Comparison of ENCODE assay signal across 18 mouse cellular contexts in genomic region chr5:73200387-73201384, GRCm38 (mm10). TPM values are rescaled to one million over a fixed set of nuclear protein-coding genes. Genes with fewer than 3 reads are reported as not detected.
DNase-seq lines count a peak whose midpoint lies in the region; ATAC-seq and TF ChIP-seq lines count a peak whose summit lies in the region.
"Had no signal": no experiment of that assay in that cellular context is flagged by ENCODE, and none has a peak within 500 bp of the region (broad histone marks: within the 10 kb centered on the region; RNA-seq: fewer than 3 reads in every experiment).

No protein-coding gene starts in this region.

- no peak for ATAC-seq in heart, embryonic 13.5 days (ENCODE audit: extremely low read depth, insufficient number of reproducible peaks, low FRiP score, low TSS enrichment)
- no peak for ATAC-seq in kidney, postnatal 0 days (replicated peaks; ENCODE audit: low FRiP score, low read depth)
- ATAC-seq in intestine, embryonic 16.5 days, result peak; percentile 67
- ATAC-seq: midbrain, embryonic 13.5 days had no signal

- no peak overlapping the region for H3K4me3 ChIP-seq in heart, embryonic 13.5 days
- no peak overlapping the region for H3K4me3 ChIP-seq in kidney, postnatal 0 days (replicated peaks; ENCODE audit: low read depth, low read length)
- no peak overlapping the region for H3K4me3 ChIP-seq in intestine, embryonic 16.5 days (ENCODE audit: low read length)
- H3K4me3 ChIP-seq in layer of hippocampus, adult 2 months, result no peak overlapping the region
- H3K4me3 ChIP-seq: hindbrain, embryonic 12.5 days; left cerebral cortex, adult 2 months; midbrain, embryonic 13.5 days; myocyte had no signal

- WGBS in heart, embryonic 13.5 days, result 34% methylated on average over 16 of the region's 16 CpGs
- WGBS in kidney, postnatal 0 days, result 54% methylated on average over 16 of the region's 16 CpGs
- WGBS in intestine, embryonic 16.5 days, result 69% methylated on average over 16 of the region's 16 CpGs

- H3K9ac ChIP-seq in heart, embryonic 13.5 days, result no peak overlapping the region
- H3K9ac ChIP-seq in kidney, postnatal 0 days (ENCODE audit: low read depth, low read length), result no peak overlapping the region
- H3K9ac ChIP-seq in intestine, embryonic 16.5 days (ENCODE audit: low read depth, low read length), result no peak overlapping the region
- H3K9ac ChIP-seq: hindbrain, embryonic 12.5 days; midbrain, embryonic 13.5 days had no signal

- H3K4me1 ChIP-seq in heart, embryonic 13.5 days, result peaks cover 51% of the 10 kb centered on the region
- H3K4me1 ChIP-seq in kidney, postnatal 0 days (replicated peaks; ENCODE audit: insufficient read depth, low read length), result no peaks in the 10 kb centered on the region
- peaks cover 15% of the 10 kb centered on the region for H3K4me1 ChIP-seq in intestine, embryonic 16.5 days (ENCODE audit: control insufficient read depth, insufficient read depth, low read length)
- H3K4me1 ChIP-seq: hindbrain, embryonic 12.5 days; midbrain, embryonic 13.5 days had no signal

- H3K4me2 ChIP-seq in heart, embryonic 13.5 days, result peak overlapping the region; percentile 27
- no peak overlapping the region for H3K4me2 ChIP-seq in kidney, postnatal 0 days (ENCODE audit: low read length)
- H3K4me2 ChIP-seq in intestine, embryonic 16.5 days (ENCODE audit: low read depth, low read length), result no peak overlapping the region; the same call in 1 of the 2 replicates
- H3K4me2 ChIP-seq: hindbrain, embryonic 12.5 days; midbrain, embryonic 13.5 days had no signal

- TF ChIP-seq CTCF in kidney, postnatal 0 days (IDR thresholded peaks at IDR 0.05; ENCODE audit: low read depth), result no peak
- no peak for TF ChIP-seq CTCF in layer of hippocampus, adult 2 months (conservative IDR thresholded peaks at IDR 0.05)

- H3K36me3 ChIP-seq in heart, embryonic 13.5 days, result peaks cover 14% of the 10 kb centered on the region
- H3K36me3 ChIP-seq in kidney, postnatal 0 days (ENCODE audit: insufficient read depth, low read length), result no peaks in the 10 kb centered on the region
- H3K36me3 ChIP-seq in intestine, embryonic 16.5 days (ENCODE audit: control insufficient read depth, insufficient read depth, low read length), result no peaks in the 10 kb centered on the region; the same call in 1 of the 2 replicates
- H3K36me3 ChIP-seq in splenic B cell, adult 2 months (ENCODE audit: control insufficient read depth, insufficient read depth, low read length, poor library complexity, severe bottlenecking), result no peaks in the 10 kb centered on the region
- H3K36me3 ChIP-seq: hindbrain, embryonic 12.5 days had no signal

- H3K9me3 ChIP-seq in heart, embryonic 13.5 days, result no peaks in the 10 kb centered on the region
- H3K9me3 ChIP-seq in kidney, postnatal 0 days (replicated peaks; ENCODE audit: low read length), result no peaks in the 10 kb centered on the region
- H3K9me3 ChIP-seq in intestine, embryonic 16.5 days (ENCODE audit: control insufficient read depth, low read length), result peaks cover 4% of the 10 kb centered on the region
- H3K9me3 ChIP-seq: midbrain, embryonic 13.5 days had no signal

- H3K27ac ChIP-seq in heart, embryonic 13.5 days (replicated peaks), result peak overlapping the region; percentile 51
- H3K27ac ChIP-seq in kidney, postnatal 0 days, result no peak overlapping the region
- H3K27ac ChIP-seq in intestine, embryonic 16.5 days (ENCODE audit: low read length), result no peak overlapping the region; the same call in 1 of the 2 replicates
- no peak overlapping the region for H3K27ac ChIP-seq in layer of hippocampus, adult 2 months
- H3K27ac ChIP-seq: hindbrain, embryonic 12.5 days; left cerebral cortex, adult 2 months; midbrain, embryonic 13.5 days had no signal

- no peaks in the 10 kb centered on the region for H3K27me3 ChIP-seq in heart, embryonic 13.5 days (replicated peaks)
- H3K27me3 ChIP-seq in kidney, postnatal 0 days (ENCODE audit: insufficient read depth, low read length), result no peaks in the 10 kb centered on the region
- H3K27me3 ChIP-seq in intestine, embryonic 16.5 days (replicated peaks; ENCODE audit: control insufficient read depth, insufficient read depth, low read length), result no peaks in the 10 kb centered on the region
- H3K27me3 ChIP-seq in splenic B cell, adult 2 months (ENCODE audit: control insufficient read depth, insufficient read depth, low read length, poor library complexity, severe bottlenecking), result no peaks in the 10 kb centered on the region
- H3K27me3 ChIP-seq: hindbrain, embryonic 12.5 days; midbrain, embryonic 13.5 days had no signal

- no peak for DNase-seq in heart, postnatal 4 days
- DNase-seq in kidney, postnatal 0 days (ENCODE audit: low spot score), result peak; percentile 26
- no peak for DNase-seq in kidney, postnatal 25 days
- peak; percentile 39 for DNase-seq in splenic B cell, adult 2 months (ENCODE audit: low read depth, low spot score)
- no peak for DNase-seq in adrenal gland, adult 18-20 months (ENCODE audit: low spot score in 2 of 2)
- no peak for DNase-seq in layer of hippocampus, adult 2 months (ENCODE audit: low spot score in 2 of 2)
- DNase-seq: adrenal gland, adult 8-10 months; cerebellum, adult 8-10 months; gastrocnemius, postnatal 25 days; lung, adult 18-20 months; lung, postnatal 36 days; thymus, adult 2 months had no signal

RNA-seq across cellular contexts. Expression of gene Fryl, which starts 55.7 kb away (rescaled TPM):
- 27.3 and 28.8 TPM in 2 replicates for polyA plus RNA-seq in heart, embryonic 13.5 days (2015; fragmentation: Nextera tagmentation; extraction: Ambion mirVana)
- 10 to 100 TPM; 57.0 to 57.9 TPM for total RNA-seq in heart, postnatal 4 days (2021)
- polyA plus RNA-seq in kidney, postnatal 0 days (2015; fragmentation: Nextera tagmentation; extraction: Ambion mirVana), result 20.6 and 22.6 TPM in 2 replicates
- polyA plus RNA-seq in intestine, embryonic 16.5 days (2015; fragmentation: Nextera tagmentation; extraction: Ambion mirVana), result 22.1 and 22.6 TPM in 2 replicates
- total RNA-seq in adrenal gland, adult 18-20 months (2021), result 10 to 100 TPM; 28.9 to 32.8 TPM
- 10 to 100 TPM; 66.0 to 81.4 TPM for total RNA-seq in layer of hippocampus, adult 2 months (2021)

Comparison
In these comparisons a context has a peak if more than half of its experiments do, and no peak if none do; other contexts are left out.
1. DNase-seq: peak in kidney, postnatal 0 days (single experiment) and splenic B cell, adult 2 months (single experiment); none in heart, postnatal 4 days (single experiment), kidney, postnatal 25 days (0 of 2), adrenal gland, adult 18-20 months (0 of 2) and layer of hippocampus, adult 2 months (0 of 2).